ENCODE assay signal across 10 mouse cellular contexts in the genomic region with DNA sequence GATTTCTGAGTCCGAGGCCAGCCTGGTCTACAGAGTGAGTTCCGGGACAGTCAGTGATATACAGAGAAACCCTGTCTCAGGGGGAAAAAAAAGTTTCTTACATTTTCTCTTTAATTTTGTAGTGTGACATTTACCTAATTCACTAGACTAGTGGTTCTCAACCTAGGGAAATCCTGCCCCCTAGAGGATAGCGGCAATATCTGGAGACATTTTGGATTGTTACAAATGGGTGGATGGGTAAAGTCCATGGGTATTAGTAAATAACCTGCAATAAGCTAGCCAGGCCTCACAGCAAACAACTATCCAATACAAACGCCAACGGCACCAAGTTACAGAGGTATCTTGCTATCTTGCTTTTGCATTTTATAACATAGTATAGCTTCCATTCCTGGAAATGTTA. TPM values are rescaled to one million over a fixed set of nuclear protein-coding genes. Genes with fewer than 3 reads are reported as not detected.
DNase-seq lines count a peak whose midpoint lies in the region; ATAC-seq lines count a peak whose summit lies in the region.
"Had no signal": no experiment of that assay in that cellular context is flagged by ENCODE, and none has a peak within 500 bp of the region (broad histone marks: within the 10 kb centered on the region; RNA-seq: fewer than 3 reads in every experiment).

No protein-coding gene starts in this region.

- H3K4me1 ChIP-seq in kidney, embryonic 14.5 days (ENCODE audit: control insufficient read depth, insufficient read depth, low read length), result no peaks in the 10 kb centered on the region
- no peaks in the 10 kb centered on the region for H3K4me1 ChIP-seq in forebrain, embryonic 16.5 days (replicated peaks; ENCODE audit: control insufficient read depth, insufficient read depth, low read length)
- H3K4me1 ChIP-seq: limb, embryonic 15.5 days had no signal

- no peaks in the 10 kb centered on the region for H3K27me3 ChIP-seq in kidney, embryonic 14.5 days (ENCODE audit: control insufficient read depth, insufficient read depth, low read length)
- no peaks in the 10 kb centered on the region for H3K27me3 ChIP-seq in forebrain, embryonic 16.5 days (replicated peaks; ENCODE audit: control insufficient read depth, insufficient read depth, low read length)
- H3K27me3 ChIP-seq: limb, embryonic 15.5 days had no signal

- H3K4me3 ChIP-seq in kidney, embryonic 14.5 days (ENCODE audit: low read length), result no peak overlapping the region
- no peak overlapping the region for H3K4me3 ChIP-seq in forebrain, embryonic 16.5 days (replicated peaks; ENCODE audit: low read length)
- H3K4me3 ChIP-seq: erythroblast, embryonic 14.5 days; limb, embryonic 15.5 days had no signal

- no peaks in the 10 kb centered on the region for H3K9me3 ChIP-seq in kidney, embryonic 14.5 days (ENCODE audit: control insufficient read depth, low read length)
- H3K9me3 ChIP-seq in forebrain, embryonic 16.5 days (ENCODE audit: control insufficient read depth, low read length), result no peaks in the 10 kb centered on the region
- H3K9me3 ChIP-seq: limb, embryonic 15.5 days had no signal

- no peak overlapping the region for H3K27ac ChIP-seq in kidney, embryonic 14.5 days (ENCODE audit: low read depth, low read length)
- H3K27ac ChIP-seq in forebrain, embryonic 16.5 days (ENCODE audit: low read length), result no peak overlapping the region
- H3K27ac ChIP-seq: limb, embryonic 15.5 days had no signal

- no peak for ATAC-seq in kidney, embryonic 14.5 days (ENCODE audit: low FRiP score, low TSS enrichment)
- no peak for ATAC-seq in forebrain, embryonic 16.5 days

- 75% methylated on average over 5 of the region's 5 CpGs for WGBS in kidney, embryonic 14.5 days
- 48% methylated on average over 5 of the region's 5 CpGs for WGBS in large intestine, adult 2 months
- WGBS in forebrain, embryonic 16.5 days, result 81% methylated on average over 5 of the region's 5 CpGs

- no peak overlapping the region for H3K9ac ChIP-seq in kidney, embryonic 14.5 days (ENCODE audit: low read depth, low read length)
- no peak overlapping the region for H3K9ac ChIP-seq in forebrain, embryonic 16.5 days (replicated peaks; ENCODE audit: low read depth, low read length)
- H3K9ac ChIP-seq: limb, embryonic 15.5 days had no signal

- no peak overlapping the region for H3K4me2 ChIP-seq in kidney, embryonic 14.5 days (replicated peaks; ENCODE audit: low read depth, low read length)
- no peak overlapping the region for H3K4me2 ChIP-seq in forebrain, embryonic 16.5 days (ENCODE audit: low read length)
- H3K4me2 ChIP-seq: limb, embryonic 15.5 days had no signal

- H3K36me3 ChIP-seq in kidney, embryonic 14.5 days (ENCODE audit: control insufficient read depth, insufficient read depth, low read length), result peaks cover 9% of the 10 kb centered on the region; the same call in 1 of the 2 replicates
- H3K36me3 ChIP-seq in forebrain, embryonic 16.5 days (ENCODE audit: control insufficient read depth, insufficient read depth), result no peaks in the 10 kb centered on the region

- peak; percentile 39 for DNase-seq in kidney, adult 18-20 months
- DNase-seq in CD8-positive naive resting alpha-beta T cell, adult 2 months (ENCODE audit: low read depth in 2 of 2, low spot score in 2 of 2), result peak; percentile 41 to 60
- peak; percentile 57 for DNase-seq in R1 (ENCODE audit: low read depth, low spot score)
- peak; percentile 26 for DNase-seq in embryo, embryonic 9.5 days (ENCODE audit: extremely low spot score)
- peak; percentile 69 for DNase-seq in large intestine, adult 2 months (ENCODE audit: low read depth, low spot score)
- DNase-seq in retina, embryonic 14.5 days (ENCODE audit: low spot score), result peak; percentile 70

RNA-seq across cellular contexts. Expression of gene Sos2, which starts 15.1 kb away (rescaled TPM):
- polyA plus RNA-seq in kidney, embryonic 14.5 days (2014; fragmentation: Nextera tagmentation; extraction: Ambion mirVana), result 12.0 and 12.9 TPM in 2 replicates
- 11.3 and 16.9 TPM in 2 replicates for polyA plus RNA-seq in large intestine, adult 2 months (2012; rRNA removed)
- 11.0 and 11.8 TPM in 2 replicates for polyA plus RNA-seq in forebrain, embryonic 16.5 days (2015; fragmentation: Nextera tagmentation; extraction: Ambion mirVana)

RNA-seq across cellular contexts. Expression of gene L2hgdh, which starts 27.9 kb away (rescaled TPM):
- 12.6 and 19.5 TPM in 2 replicates for polyA plus RNA-seq in kidney, embryonic 14.5 days (2014; fragmentation: Nextera tagmentation; extraction: Ambion mirVana)
- 5.7 and 8.7 TPM in 2 replicates for polyA plus RNA-seq in large intestine, adult 2 months (2012; rRNA removed)
- 15.0 and 16.3 TPM in 2 replicates for polyA plus RNA-seq in forebrain, embryonic 16.5 days (2015; fragmentation: Nextera tagmentation; extraction: Ambion mirVana)

RNA-seq across cellular contexts. Expression of gene Atp5s, which starts 28.0 kb away (rescaled TPM):
- 29.4 and 37.6 TPM in 2 replicates for polyA plus RNA-seq in kidney, embryonic 14.5 days (2014; fragmentation: Nextera tagmentation; extraction: Ambion mirVana)
- polyA plus RNA-seq in large intestine, adult 2 months (2012; rRNA removed), result 9.4 and 15.4 TPM in 2 replicates
- 26.0 and 26.1 TPM in 2 replicates for polyA plus RNA-seq in forebrain, embryonic 16.5 days (2015; fragmentation: Nextera tagmentation; extraction: Ambion mirVana)
